Mouse (Mus musculus): ENCODE results near the gene Olfr316. TPM values are rescaled to one million over a fixed set of nuclear protein-coding genes. Genes with fewer than 3 reads are reported as not detected.
"Not testable (repeated sequence)": the region's sequence is repeated elsewhere in the genome, so short reads cannot be mapped to it uniquely, and the experiment has no call there.

Gene Olfr316
- polyA plus RNA-seq (2015; fragmentation: Nextera tagmentation; extraction: Ambion mirVana), result not detected in 2 replicates

- Histone ChIP-seq H3K27me3 (no peaks in the 10 kb centered on the region), H3K4me2 (no peak within 1 kb of the TSS), H3K9me3 (no peaks in the 10 kb centered on the region), H3K27ac (no peak within 1 kb of the TSS), H3K4me1 (no peaks in the 10 kb centered on the region), H3K9ac (no peak within 1 kb of the TSS), H3K4me3 (no peak within 1 kb of the TSS), H3K36me3 (no peaks in the 10 kb centered on the region)
- WGBS, result 76% methylated on average over 2 of the region's 2 CpGs
- no peak for ATAC-seq (ENCODE audit: borderline replicate concordance, extremely low read depth, low FRiP score, low TSS enrichment)
Measured at GRCm38 (mm10) chr11:58752434-58752833, at the start of gene Olfr316. Olfr316 (plus strand) TSS chr11:58752734.

- Histone ChIP-seq H3K27ac (no peak overlapping the region), H3K9ac (no peak overlapping the region), H3K4me1 (no peaks in the 10 kb centered on the region), H3K27me3 (no peaks in the 10 kb centered on the region), H3K4me2 (no peak overlapping the region), H3K9me3 (no peaks in the 10 kb centered on the region), H3K36me3 (no peaks in the 10 kb centered on the region), H3K4me3 (no peak overlapping the region)
- no peak for ATAC-seq (ENCODE audit: borderline replicate concordance, extremely low read depth, low FRiP score, low TSS enrichment)
- 83% methylated on average over 11 of the region's 11 CpGs for whole genome bisulfite sequencing
Measured at GRCm38 (mm10) chr11:58709086-58709485, 43.4 kb upstream of the Olfr316 start.

DNA sequence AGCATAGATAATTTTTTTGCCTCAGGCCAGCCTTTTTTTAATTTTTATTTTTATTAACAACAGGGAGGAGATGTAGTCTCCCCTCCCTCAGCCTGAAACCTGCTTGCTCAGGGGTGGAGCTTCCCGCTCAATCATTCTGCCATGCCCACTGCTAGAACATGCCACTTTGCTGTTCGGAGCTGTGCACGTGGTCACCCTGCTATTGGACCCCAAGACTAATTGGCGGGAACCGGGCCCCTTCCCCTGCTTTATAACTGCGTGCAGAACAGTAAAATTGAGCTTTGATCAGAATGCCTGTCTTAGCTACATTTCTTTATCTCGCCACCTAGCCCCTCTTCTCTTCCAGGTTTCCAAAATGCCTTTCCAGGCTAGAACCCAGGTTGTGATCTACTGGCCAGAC, 34.8 kb upstream of the Olfr316 start:
- not testable (repeated sequence) for H3K4me2 ChIP-seq; H3K36me3 ChIP-seq; H3K4me3 ChIP-seq; H3K27ac ChIP-seq; H3K27me3 ChIP-seq; ATAC-seq (ENCODE audit: borderline replicate concordance, extremely low read depth, low FRiP score, low TSS enrichment); H3K4me1 ChIP-seq; H3K9ac ChIP-seq; H3K9me3 ChIP-seq
- 87% methylated on average over 7 of the region's 7 CpGs for WGBS

DNA sequence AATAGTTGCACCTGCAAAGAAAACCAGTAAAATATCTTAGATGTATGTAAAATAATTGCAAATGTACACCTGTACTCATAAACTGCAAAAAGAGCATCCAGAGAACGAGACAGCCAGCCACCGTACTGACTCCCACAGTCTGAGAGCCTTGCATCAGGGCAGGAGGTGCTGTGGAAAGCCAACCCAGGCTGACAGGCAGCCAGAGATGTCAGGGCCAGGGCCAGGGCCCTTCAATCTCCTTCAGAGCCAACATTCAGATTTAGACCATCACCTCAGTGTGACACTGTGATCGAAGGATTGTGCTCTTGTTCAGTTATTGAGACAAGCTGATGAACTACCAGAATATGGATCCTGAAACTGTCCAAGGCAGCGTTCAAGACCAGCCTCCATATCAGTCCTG, 32.8 kb upstream of the Olfr316 start:
- Histone ChIP-seq H3K9me3 (no peaks in the 10 kb centered on the region), H3K27me3 (no peaks in the 10 kb centered on the region), H3K9ac (no peak overlapping the region), H3K27ac (no peak overlapping the region), H3K36me3 (no peaks in the 10 kb centered on the region), H3K4me3 (no peak overlapping the region), H3K4me2 (no peak overlapping the region), H3K4me1 (no peaks in the 10 kb centered on the region)
- WGBS, result 79% methylated on average over 4 of the region's 4 CpGs
- no peak for ATAC-seq (ENCODE audit: borderline replicate concordance, extremely low read depth, low FRiP score, low TSS enrichment)

DNA sequence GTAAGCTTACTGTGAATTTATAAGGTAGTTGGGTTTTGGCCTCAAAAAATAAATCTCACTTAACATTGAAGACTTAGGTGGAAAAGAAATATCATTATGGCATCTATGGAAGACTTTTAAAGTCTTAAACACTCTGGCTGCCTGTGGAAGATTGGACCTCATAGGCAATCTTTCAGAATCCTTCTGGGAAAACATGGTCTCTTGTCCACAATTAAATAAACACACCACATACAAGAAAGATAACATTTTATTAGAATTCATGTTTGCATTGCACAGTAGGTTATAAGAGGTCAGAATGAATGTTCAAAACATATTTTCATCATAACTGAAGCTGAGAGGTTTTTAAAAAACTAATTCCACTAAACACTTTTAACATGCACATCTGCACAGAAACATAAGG, 28.6 kb upstream of the Olfr316 start, which contains the start of gene Olfr318:
TSS of gene Olfr318 (minus strand) at position 101 of the 400 bp plus-strand sequence.
- Histone ChIP-seq H3K9ac (no peak within 1 kb of the TSS), H3K4me2 (no peak within 1 kb of the TSS), H3K36me3 (no peaks in the 10 kb centered on the region), H3K27me3 (no peaks in the 10 kb centered on the region), H3K4me3 (no peak within 1 kb of the TSS), H3K4me1 (no peaks in the 10 kb centered on the region), H3K27ac (no peak within 1 kb of the TSS), H3K9me3 (no peaks in the 10 kb centered on the region)
- no peak for ATAC-seq (ENCODE audit: borderline replicate concordance, extremely low read depth, low FRiP score, low TSS enrichment)

DNA sequence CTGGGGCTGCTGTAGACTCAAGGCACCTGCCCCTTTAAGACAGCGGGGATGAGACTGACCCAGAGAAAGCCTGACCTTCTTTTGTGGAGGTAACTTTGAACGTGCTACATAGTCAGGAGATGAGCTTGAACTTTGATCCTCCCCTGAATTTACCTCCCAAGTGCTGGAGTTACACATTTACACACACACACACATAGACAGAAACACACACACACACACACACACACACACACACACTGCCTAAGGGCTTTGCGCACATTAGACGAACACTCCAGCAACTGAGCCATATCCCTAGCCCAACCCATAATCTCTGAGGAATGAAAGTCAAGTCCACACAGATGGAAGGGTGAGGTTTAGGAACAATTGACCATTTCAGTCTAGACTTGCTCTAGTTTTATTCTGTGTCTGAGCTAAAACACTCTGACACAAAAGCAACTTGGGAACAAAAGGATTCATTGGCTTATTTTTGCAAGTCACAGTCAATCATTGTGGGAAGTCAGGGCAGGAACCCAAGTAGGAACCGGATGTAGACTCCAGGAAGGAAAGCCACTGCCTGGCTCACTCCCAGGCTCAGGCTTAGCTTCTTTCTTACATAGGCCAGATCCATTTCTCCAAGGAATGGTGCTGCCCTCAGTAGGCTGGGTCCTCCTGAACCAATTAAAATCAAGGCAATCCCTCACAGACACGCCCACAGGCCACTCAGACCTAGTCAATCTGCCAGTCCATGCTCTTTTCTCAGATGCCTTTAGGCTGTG, 24.5 kb upstream of the Olfr316 start:
- WGBS, result 65% methylated on average over 6 of the region's 6 CpGs
- H3K36me3 ChIP-seq; H3K9me3 ChIP-seq; H3K4me2 ChIP-seq; H3K9ac ChIP-seq; H3K27ac ChIP-seq; ATAC-seq (ENCODE audit: borderline replicate concordance, extremely low read depth, low FRiP score, low TSS enrichment); H3K4me1 ChIP-seq; H3K27me3 ChIP-seq; H3K4me3 ChIP-seq: not testable (repeated sequence)

GRCm38 (mm10) chr11:58733372-58733771, 19.2 kb upstream of the Olfr316 start:
- Histone ChIP-seq H3K4me1 (no peaks in the 10 kb centered on the region), H3K27ac (no peak overlapping the region), H3K9me3 (no peaks in the 10 kb centered on the region), H3K36me3 (no peaks in the 10 kb centered on the region), H3K4me3 (no peak overlapping the region), H3K4me2 (no peak overlapping the region), H3K9ac (no peak overlapping the region), H3K27me3 (no peaks in the 10 kb centered on the region)
- ATAC-seq (ENCODE audit: borderline replicate concordance, extremely low read depth, low FRiP score, low TSS enrichment), result no peak
- 33% methylated on average over 3 of the region's 3 CpGs for WGBS

DNA sequence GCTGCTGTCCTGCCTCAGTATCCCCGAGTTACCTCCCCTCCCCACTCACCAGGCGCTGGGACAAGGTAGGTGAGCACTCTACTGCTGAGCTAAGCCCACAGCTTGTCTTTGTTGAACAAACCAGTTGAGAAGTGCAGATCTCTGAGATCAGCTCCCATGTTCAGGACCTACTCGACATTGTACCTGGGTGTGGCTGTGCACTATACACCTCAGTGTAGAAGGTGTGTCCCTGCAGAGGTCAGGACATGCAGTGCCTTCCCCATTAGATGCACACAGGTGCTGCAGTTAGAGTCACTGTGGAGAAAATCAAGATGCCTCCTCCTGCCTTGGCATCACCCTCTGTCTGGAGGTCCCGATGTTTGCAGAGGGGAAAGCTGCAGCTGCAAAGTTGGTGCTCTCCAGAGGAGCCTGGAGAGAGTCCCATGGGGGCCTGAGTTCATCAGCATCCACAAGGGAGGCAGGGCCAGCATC, 13.7 kb upstream of the Olfr316 start, which contains the start of gene Olfr317:
TSS of gene Olfr317 (minus strand) at position 421 of the 471 bp plus-strand sequence.
- ATAC-seq (ENCODE audit: borderline replicate concordance, extremely low read depth, low FRiP score, low TSS enrichment), result no peak
- H3K9ac ChIP-seq, result no peak within 1 kb of the TSS

GRCm38 (mm10) chr11:58751096-58751495, 1.4 kb upstream of the Olfr316 start:
- WGBS, result 73% methylated on average over 18 of the region's 18 CpGs
- not testable (repeated sequence) for H3K4me3 ChIP-seq; H3K4me1 ChIP-seq; H3K27ac ChIP-seq; H3K36me3 ChIP-seq; H3K4me2 ChIP-seq; H3K27me3 ChIP-seq; ATAC-seq (ENCODE audit: borderline replicate concordance, extremely low read depth, low FRiP score, low TSS enrichment); H3K9ac ChIP-seq; H3K9me3 ChIP-seq

More for the DNA sequence above, 13.7 kb upstream of the Olfr316 start, which contains the start of gene Olfr317:
- Histone ChIP-seq H3K36me3 (no peaks in the 10 kb centered on the region), H3K9me3 (no peaks in the 10 kb centered on the region), H3K27me3 (no peaks in the 10 kb centered on the region), H3K27ac (no peak within 1 kb of the TSS), H3K4me3 (no peak within 1 kb of the TSS), H3K4me1 (no peaks in the 10 kb centered on the region), H3K4me2 (no peak within 1 kb of the TSS)
- 48% methylated on average over 4 of the region's 4 CpGs for WGBS

- Histone ChIP-seq H3K27me3 (no peaks in the 10 kb centered on the region), H3K36me3 (no peaks in the 10 kb centered on the region), H3K4me1 (no peaks in the 10 kb centered on the region), H3K4me2 (no peak within 1 kb of the TSS), H3K9ac (no peak within 1 kb of the TSS), H3K4me3 (no peak within 1 kb of the TSS), H3K27ac (no peak within 1 kb of the TSS), H3K9me3 (no peaks in the 10 kb centered on the region)
- ATAC-seq (ENCODE audit: borderline replicate concordance, extremely low read depth, low FRiP score, low TSS enrichment), result no peak
Measured at GRCm38 (mm10) chr11:58772888-58773287, 20.4 kb downstream of the Olfr316 start, which contains the start of gene Olfr315. Olfr315 (plus strand) TSS chr11:58773188.

GRCm38 (mm10) chr11:58782480-58783089, 30.1 kb downstream of the Olfr316 start, which contains the start of gene Olfr314:
Olfr314 (plus strand) TSS chr11:58782952.
- H3K27ac ChIP-seq, result no peak within 1 kb of the TSS
- WGBS, result 46% methylated on average over 6 of the region's 6 CpGs
- H3K9ac ChIP-seq, result no peak within 1 kb of the TSS
- no peak within 1 kb of the TSS for H3K4me3 ChIP-seq
- H3K27me3 ChIP-seq, result no peaks in the 10 kb centered on the region
- no peak within 1 kb of the TSS for H3K4me2 ChIP-seq
- H3K9me3 ChIP-seq, result no peaks in the 10 kb centered on the region
- no peaks in the 10 kb centered on the region for H3K36me3 ChIP-seq
- ATAC-seq (ENCODE audit: borderline replicate concordance, extremely low read depth, low FRiP score, low TSS enrichment), result no peak
- H3K4me1 ChIP-seq, result 0 out of 2 replicates have a peak, but pooled peaks cover 3% of the 10 kb centered on the region

GRCm38 (mm10) chr11:58784182-58784581, 31.6 kb downstream of the Olfr316 start:
- WGBS, result 80% methylated on average over 2 of the region's 2 CpGs

More at GRCm38 (mm10) chr11:58784182-58784581, 31.6 kb downstream of the Olfr316 start:
- H3K9me3 ChIP-seq, result no peaks in the 10 kb centered on the region
- H3K4me1 ChIP-seq, result 0 out of 2 replicates have a peak, but pooled peaks cover 3% of the 10 kb centered on the region
- no peak overlapping the region for H3K27ac ChIP-seq
- no peak for ATAC-seq (ENCODE audit: borderline replicate concordance, extremely low read depth, low FRiP score, low TSS enrichment)
- H3K4me3 ChIP-seq, result no peak overlapping the region
- no peak overlapping the region for H3K9ac ChIP-seq
- no peak overlapping the region for H3K4me2 ChIP-seq
- no peaks in the 10 kb centered on the region for H3K36me3 ChIP-seq
- H3K27me3 ChIP-seq, result no peaks in the 10 kb centered on the region
